Mouse (Mus musculus): ENCODE data around the gene Arl5a. TPM values are rescaled to one million over a fixed set of nuclear protein-coding genes. Genes with fewer than 3 reads are reported as not detected.

Arl5a gene
- polyA plus RNA-seq, 1 experiment from 2014 or later = 22.3 TPM

DNA sequence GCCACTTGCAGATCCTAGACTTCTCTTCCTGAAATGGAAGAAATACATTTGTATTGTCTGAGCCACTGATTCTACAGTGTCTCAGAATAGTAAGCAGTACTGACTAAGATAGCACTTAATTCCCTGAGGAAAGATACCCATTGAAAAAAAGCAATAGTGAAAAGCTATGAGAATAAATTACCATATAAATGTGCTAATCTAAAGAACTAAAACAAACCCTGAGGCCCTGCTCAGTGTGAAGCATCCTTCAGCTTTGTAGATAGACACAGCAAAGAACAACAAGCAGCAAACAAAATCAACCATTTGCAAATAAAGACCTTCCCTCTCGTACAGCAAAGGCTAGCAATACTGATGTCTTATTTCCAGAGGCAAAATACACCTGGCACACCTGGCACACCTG is 65.0 kb downstream of the Arl5a start:
- Histone ChIP-seq H3K4me3 (ENCODE audit: low read depth, low read length) (no peak overlapping the region), H3K36me3 (ENCODE audit: control insufficient read depth, insufficient read depth) (no peaks in the 10 kb centered on the region), H3K27me3 (ENCODE audit: control insufficient read depth, insufficient read depth, low read depth, low read length) (no peaks in the 10 kb centered on the region), H3K27ac (ENCODE audit: low read length) (no peak overlapping the region), H3K9me3 (replicated peaks; ENCODE audit: control insufficient read depth, low read length) (no peaks in the 10 kb centered on the region), H3K4me1 (ENCODE audit: control insufficient read depth, low read depth, low read length) (no peaks in the 10 kb centered on the region), H3K4me2 (ENCODE audit: low read depth, low read length) (no peak overlapping the region), H3K9ac (ENCODE audit: low read depth, low read length) (no peak overlapping the region)
- ATAC-seq (ENCODE audit: low read depth) = no peak
- WGBS (ENCODE audit: insufficient replicate concordance) = 41% methylated on average over 1 of the region's 1 CpGs

DNA sequence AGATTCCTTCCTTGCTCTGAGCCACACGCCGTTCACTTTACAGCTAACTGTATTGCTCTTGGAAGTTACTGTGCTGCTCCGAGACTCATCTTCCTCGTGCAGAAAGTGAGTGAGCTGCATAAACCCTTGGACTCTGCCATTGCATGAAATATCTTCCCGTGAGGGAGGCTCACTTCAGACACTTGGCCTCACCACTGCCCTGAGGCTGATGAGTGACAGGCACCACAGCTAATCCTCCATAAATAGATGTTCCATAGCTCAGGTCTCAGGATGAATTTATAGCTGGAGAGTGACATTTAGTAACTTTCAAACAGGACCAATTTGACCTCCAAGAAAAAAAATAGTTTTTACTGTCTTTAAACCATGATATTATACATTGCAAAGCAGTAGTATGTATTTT is 66.5 kb downstream of the Arl5a start:
- no peaks in the 10 kb centered on the region for H3K27me3 ChIP-seq (ENCODE audit: control insufficient read depth, insufficient read depth, low read depth, low read length)
- no peak overlapping the region for H3K27ac ChIP-seq (ENCODE audit: low read length)
- H3K9me3 ChIP-seq (replicated peaks; ENCODE audit: control insufficient read depth, low read length) = no peaks in the 10 kb centered on the region
- no peak for ATAC-seq (ENCODE audit: low read depth)
- 62% methylated on average over 5 of the region's 5 CpGs for WGBS (ENCODE audit: insufficient replicate concordance)
- H3K4me3 ChIP-seq (ENCODE audit: low read depth, low read length) = no peak overlapping the region
- H3K4me2 ChIP-seq (ENCODE audit: low read depth, low read length) = no peak overlapping the region
- no peak overlapping the region for H3K9ac ChIP-seq (ENCODE audit: low read depth, low read length)
- no peaks in the 10 kb centered on the region for H3K36me3 ChIP-seq (ENCODE audit: control insufficient read depth, insufficient read depth)
- no peaks in the 10 kb centered on the region for H3K4me1 ChIP-seq (ENCODE audit: control insufficient read depth, low read depth, low read length)

DNA sequence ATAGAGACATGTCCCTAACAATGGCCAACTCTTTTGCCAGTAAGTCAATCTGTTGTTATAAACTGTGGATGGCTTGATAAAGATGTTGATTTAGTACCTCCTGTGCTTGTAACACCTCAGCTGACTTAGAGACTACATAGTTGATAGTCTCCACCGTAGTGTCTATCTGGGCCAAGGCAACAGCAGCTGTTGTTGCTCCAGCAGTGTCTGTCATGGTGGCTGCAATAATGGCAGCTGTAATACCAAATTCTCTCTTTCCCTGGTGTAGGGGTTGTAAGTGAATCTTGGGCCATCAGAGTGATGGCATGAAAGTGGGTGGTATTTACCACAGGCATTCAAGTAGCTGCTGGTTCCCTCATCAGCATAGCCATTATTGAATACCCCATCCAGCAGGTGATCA is 73.7 kb downstream of the Arl5a start:
- Histone ChIP-seq H3K4me2 (ENCODE audit: low read depth, low read length) (no peak overlapping the region), H3K4me1 (ENCODE audit: control insufficient read depth, low read depth, low read length) (no peaks in the 10 kb centered on the region), H3K9ac (ENCODE audit: low read depth, low read length) (no peak overlapping the region), H3K9me3 (replicated peaks; ENCODE audit: control insufficient read depth, low read length) (no peaks in the 10 kb centered on the region), H3K36me3 (ENCODE audit: control insufficient read depth, insufficient read depth) (no peaks in the 10 kb centered on the region), H3K27me3 (ENCODE audit: control insufficient read depth, insufficient read depth, low read depth, low read length) (no peaks in the 10 kb centered on the region), H3K4me3 (ENCODE audit: low read depth, low read length) (no peak overlapping the region), H3K27ac (ENCODE audit: low read length) (no peak overlapping the region)
- 81% methylated on average over 1 of the region's 1 CpGs for WGBS (ENCODE audit: insufficient replicate concordance)
- ATAC-seq (ENCODE audit: low read depth) = no peak

Other genes starting within 250 kb of the Arl5a start
- 3.9 and 10.2 TPM in 2 replicates for gene Neb, start 46.4 kb downstream of the Arl5a start, polyA plus RNA-seq (2015; fragmentation: Nextera tagmentation; extraction: Ambion mirVana)